Mouse (Mus musculus): ENCODE data around the gene Tram2. TPM values are rescaled to one million over a fixed set of nuclear protein-coding genes. Genes with fewer than 3 reads are reported as not detected.

Gene Tram2
- total RNA-seq, 2 experiments from 2014 or later: 4.4 to 5.7 TPM

DNA sequence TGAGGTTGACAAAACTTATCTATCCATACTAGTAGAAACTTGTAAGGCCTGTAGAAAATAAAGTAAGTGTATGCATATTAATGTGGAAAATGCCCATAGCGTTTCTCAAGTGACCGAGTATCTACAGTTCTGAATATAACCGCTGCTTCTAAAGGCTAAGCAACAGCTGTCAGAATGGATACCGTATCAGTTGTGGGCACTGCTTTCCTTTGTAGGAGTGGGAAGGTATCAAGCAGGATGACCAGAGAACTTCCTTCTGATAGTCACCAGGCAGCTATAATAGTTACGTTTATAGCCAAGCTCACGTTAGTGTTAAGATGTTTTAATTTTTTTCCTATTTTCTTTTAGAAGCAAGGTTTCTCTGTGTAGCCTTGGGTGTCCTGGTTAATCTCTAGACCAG, 105.6 kb downstream of the Tram2 start:
- DNase-seq: no peak

DNA sequence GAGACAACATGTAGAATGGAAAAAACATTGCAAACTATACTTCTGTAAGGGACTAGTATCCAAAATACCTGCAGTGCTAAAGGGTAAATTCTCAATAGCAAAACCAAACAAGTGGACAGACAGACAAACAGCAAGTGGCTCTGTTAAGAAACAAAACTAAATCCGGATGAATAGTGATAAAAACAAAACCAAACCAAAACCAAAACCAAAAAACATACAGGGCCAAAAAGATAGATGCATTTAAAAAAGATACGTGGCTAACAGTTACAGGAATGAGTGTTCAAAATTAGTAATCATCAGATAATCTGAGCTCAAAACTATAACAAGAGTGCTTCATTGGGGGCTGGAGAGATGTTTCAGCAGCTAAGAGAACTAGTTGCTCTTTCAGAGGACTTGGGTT, 109.4 kb downstream of the Tram2 start:
- no peak for DNase-seq

DNA sequence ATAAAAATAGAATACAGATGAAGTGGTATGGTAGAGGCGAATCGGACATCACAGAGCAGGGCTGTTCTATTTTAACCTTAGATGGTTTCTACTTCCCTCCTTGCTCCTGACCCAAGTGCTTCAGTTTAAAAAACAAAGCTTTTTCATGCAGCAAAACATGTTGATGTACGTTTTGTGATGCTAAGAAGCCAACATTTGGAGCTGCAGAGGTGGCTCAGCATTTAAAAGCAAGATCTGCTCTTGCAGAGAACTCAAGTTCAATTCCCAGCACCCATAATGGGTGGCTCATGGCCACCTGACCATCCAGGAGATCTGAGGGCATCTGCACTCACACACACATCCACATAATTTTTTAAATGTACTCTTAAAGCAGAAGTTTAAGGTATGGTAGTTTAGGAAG, 124.2 kb downstream of the Tram2 start:
- DNase-seq: no peak

- DNase-seq: no peak
These were observed 127.2 kb downstream of the Tram2 start for GRCm38 (mm10) chr1:20951799-20952198.

DNA sequence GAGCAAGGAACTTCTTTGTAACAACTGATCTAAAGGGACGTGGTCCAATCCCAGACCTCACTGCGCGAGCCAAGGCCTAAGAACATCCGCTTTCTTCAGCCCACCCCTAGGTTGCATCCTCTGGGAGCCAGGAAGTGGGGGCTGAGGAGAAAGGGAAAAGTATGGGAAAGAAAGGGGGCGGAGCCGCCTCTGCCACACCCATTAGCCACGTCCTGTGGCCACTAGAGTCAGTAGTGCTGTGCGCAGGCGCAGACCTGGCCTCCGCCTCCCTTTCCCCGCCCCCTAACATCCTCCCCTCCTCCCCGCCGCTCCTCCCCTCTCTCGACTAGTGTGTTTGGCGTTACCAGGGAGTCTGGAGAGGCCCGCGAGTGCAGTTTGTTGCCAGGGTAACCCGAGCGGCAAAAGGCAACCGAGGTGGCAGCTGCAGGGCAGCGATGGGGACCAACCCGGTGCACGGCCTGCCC, 127.7 kb downstream of the Tram2 start, which contains the start of gene Efhc1:
TSS of gene Efhc1 (plus strand) at position 327 of the 464 bp plus-strand sequence.
- peak; percentile 95 for DNase-seq

Other genes starting within 250 kb of the Tram2 start
- 1 to 10 TPM; 1.2 to 1.3 TPM for gene Paqr8, start 188.6 kb downstream of the Tram2 start, total RNA-seq (2021)
- gene Efhc1, start 127.6 kb downstream of the Tram2 start, total RNA-seq (2021): under 1 TPM; 0.41 to 0.51 TPM
- gene Tmem14a, start 139.3 kb upstream of the Tram2 start, total RNA-seq (2021): 1 to 10 TPM in 1 of 2 experiments, under 1 TPM in 1; 0.79 to 1.3 TPM
- gene Gsta3, start 161.4 kb upstream of the Tram2 start, total RNA-seq (2021): 1 to 10 TPM in 1 of 2 experiments, under 1 TPM in 1; 0.26 to 1.7 TPM

Measured in gastrocnemius, postnatal 25 days (tissue).